Mouse (Mus musculus) forelimb bud, embryonic 11.5 days (tissue): Measurements from ENCODE around the gene Pak7.

ENCODE experiments used
- DNase-seq: peaks from one replicate; pipeline ENCODE4 v3.0.0-alpha.2; 2012; ENCODE audit warnings: low read depth, low spot score

Gene Pak7

GRCm38 (mm10) chr2:136050793-136051615, 336.8 kb downstream of the Pak7 start:
- no peak for DNase-seq

- no peak for DNase-seq
These were observed 339.3 kb downstream of the Pak7 start for GRCm38 (mm10) chr2:136048464-136048863.
